Mouse (Mus musculus): ENCODE measurements around the gene Opcml.

GRCm38 (mm10) chr9:28273816-28274215, 483.2 kb downstream of the Opcml start:
- TF ChIP-seq CTCF (IDR thresholded peaks at IDR 0.05; ENCODE audit: extremely low read depth, insufficient read length, insufficient replicate concordance, low read depth, low read length) (no peak), POLR2A (IDR thresholded peaks at IDR 0.05; ENCODE audit: low read depth, low read length) (no peak)

All from small intestine, adult 2 months (tissue).